Mouse (Mus musculus): ENCODE data around the gene Srd5a2. TPM values are rescaled to one million over a fixed set of nuclear protein-coding genes. Genes with fewer than 3 reads are reported as not detected.

The Srd5a2 gene
- polyA plus RNA-seq, 1 experiment from 2014 or later: 0.79 TPM

DNA sequence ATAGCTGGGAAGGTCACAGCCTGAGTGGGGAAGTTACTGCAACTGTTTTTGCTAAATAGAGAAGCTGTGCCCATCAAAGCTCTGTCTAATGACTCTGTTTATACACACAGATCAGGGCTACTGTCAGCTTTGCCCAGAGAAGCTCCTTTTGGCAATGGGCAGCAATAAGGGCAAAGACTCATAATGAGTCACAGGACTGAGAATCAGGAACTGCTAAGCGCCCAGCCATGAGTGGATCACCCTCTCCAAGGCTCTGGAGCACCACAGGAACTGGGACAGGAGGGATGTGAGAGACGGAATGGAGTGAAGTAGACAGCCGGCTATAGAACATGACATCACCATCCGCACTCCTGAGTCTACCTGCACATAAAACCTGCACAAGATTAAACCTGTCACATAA is 29.4 kb downstream of the Srd5a2 start:
- no peaks in the 10 kb centered on the region for H3K27me3 ChIP-seq
- 82% methylated on average over 4 of the region's 4 CpGs for WGBS
- no peak overlapping the region for H3K27ac ChIP-seq
- H3K9me3 ChIP-seq: no peaks in the 10 kb centered on the region
- H3K4me2 ChIP-seq: no peak overlapping the region
- H3K36me3 ChIP-seq: no peaks in the 10 kb centered on the region
- H3K9ac ChIP-seq: no peak overlapping the region
- no peak for ATAC-seq (ENCODE audit: insufficient number of reproducible peaks, low FRiP score, low TSS enrichment, low read depth)
- 0 out of 2 replicates have a peak, but pooled peaks cover 2% of the 10 kb centered on the region for H3K4me1 ChIP-seq
- no peak overlapping the region for H3K4me3 ChIP-seq

DNA sequence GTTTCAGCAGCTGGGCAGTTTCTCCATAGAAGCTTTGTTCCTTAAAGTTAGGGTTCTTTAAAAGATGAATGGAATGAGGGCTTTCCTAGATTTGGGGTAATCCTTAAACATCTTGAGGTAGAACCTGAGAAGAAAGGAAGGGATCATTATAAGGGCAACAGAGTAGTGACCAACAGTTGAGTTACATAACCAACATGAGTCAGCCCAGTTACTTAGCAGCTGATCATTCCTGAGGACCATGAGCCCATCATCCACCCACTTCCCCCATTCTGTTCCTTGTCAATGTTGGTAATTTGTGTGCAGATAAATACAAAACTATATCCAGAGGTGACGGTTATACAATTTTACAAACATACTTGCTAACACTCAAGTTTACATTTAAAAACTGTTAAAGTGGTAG is 30.1 kb downstream of the Srd5a2 start:
- ATAC-seq (ENCODE audit: insufficient number of reproducible peaks, low FRiP score, low TSS enrichment, low read depth): no peak
- no peaks in the 10 kb centered on the region for H3K36me3 ChIP-seq
- no peak overlapping the region for H3K27ac ChIP-seq
- 0 out of 2 replicates have a peak, but pooled peaks cover 2% of the 10 kb centered on the region for H3K4me1 ChIP-seq
- no peaks in the 10 kb centered on the region for H3K27me3 ChIP-seq
- no peaks in the 10 kb centered on the region for H3K9me3 ChIP-seq
- no peak overlapping the region for H3K4me2 ChIP-seq
- H3K9ac ChIP-seq: no peak overlapping the region
- WGBS: 86% methylated on average over 1 of the region's 1 CpGs
- H3K4me3 ChIP-seq: no peak overlapping the region

DNA sequence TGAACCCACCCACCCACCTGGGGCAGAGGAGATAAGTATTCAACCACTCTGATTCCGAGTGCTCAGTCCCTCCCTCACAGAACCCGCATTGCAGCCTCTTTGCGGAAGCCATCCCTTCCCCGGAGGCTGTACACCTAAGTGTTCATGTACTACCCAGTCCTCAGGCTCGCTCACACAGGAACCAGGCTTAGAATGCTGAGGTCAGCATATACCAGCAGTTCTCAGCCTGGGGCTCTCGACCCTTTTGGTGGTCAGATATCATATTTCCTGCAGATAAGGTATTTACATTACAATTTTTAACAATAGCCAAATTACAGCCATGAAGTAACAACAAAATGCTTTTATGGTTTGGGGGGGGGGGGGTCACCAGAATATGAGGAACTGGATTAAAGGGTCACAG is 32.6 kb downstream of the Srd5a2 start:
- WGBS: 81% methylated on average over 6 of the region's 6 CpGs
- no peak for ATAC-seq (ENCODE audit: insufficient number of reproducible peaks, low FRiP score, low TSS enrichment, low read depth)
- Histone ChIP-seq H3K4me3 (no peak overlapping the region), H3K9ac (no peak overlapping the region), H3K4me1 (0 out of 2 replicates have a peak, but pooled peaks cover 2% of the 10 kb centered on the region), H3K27ac (no peak overlapping the region), H3K9me3 (no peaks in the 10 kb centered on the region), H3K36me3 (no peaks in the 10 kb centered on the region), H3K4me2 (no peak overlapping the region), H3K27me3 (no peaks in the 10 kb centered on the region)

DNA sequence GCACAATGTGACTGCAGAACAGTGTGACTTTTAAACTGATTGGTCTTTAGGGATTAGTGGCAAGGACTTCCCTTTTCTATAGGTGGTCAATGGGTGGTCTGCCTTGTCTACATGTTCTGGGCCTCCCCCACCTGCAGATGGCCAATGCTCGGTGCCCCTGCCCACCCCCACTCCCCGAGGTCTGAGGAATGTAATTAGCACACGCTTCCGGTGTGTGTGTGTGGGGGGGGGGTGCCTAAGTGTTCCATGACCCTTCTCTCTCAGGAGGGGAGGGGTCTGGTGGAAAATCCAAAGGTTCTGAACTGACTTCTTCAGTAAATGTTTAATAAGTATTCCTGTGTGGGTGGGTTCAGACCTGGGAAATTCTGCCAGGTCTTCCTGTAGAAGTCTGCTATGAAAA is 39.0 kb downstream of the Srd5a2 start:
- Histone ChIP-seq H3K9me3 (no peaks in the 10 kb centered on the region), H3K4me3 (no peak overlapping the region), H3K36me3 (no peaks in the 10 kb centered on the region), H3K27ac (no peak overlapping the region), H3K27me3 (no peaks in the 10 kb centered on the region), H3K4me1 (no peaks in the 10 kb centered on the region), H3K9ac (no peak overlapping the region), H3K4me2 (no peak overlapping the region)
- WGBS: 36% methylated on average over 4 of the region's 4 CpGs
- ATAC-seq (ENCODE audit: insufficient number of reproducible peaks, low FRiP score, low TSS enrichment, low read depth): no peak

DNA sequence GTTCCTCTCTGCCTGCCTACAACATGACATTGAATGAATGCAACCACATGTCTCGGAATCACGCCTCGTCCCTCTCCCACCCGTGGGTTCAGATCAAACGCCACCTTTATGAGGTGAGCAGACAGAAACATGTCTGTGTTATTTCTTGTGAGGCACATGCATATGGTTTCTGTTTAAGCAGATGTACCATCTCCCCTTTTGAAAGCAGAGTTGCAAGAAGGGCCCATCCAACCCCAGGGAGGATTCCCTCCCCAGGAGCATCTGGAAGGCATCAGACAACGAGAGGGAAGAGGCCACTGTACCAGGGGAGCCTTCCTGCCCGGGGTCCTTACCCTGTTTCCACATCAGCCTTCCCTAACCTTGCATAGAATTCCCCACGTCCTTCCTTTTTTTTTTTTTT is 40.7 kb downstream of the Srd5a2 start:
- no peak overlapping the region for H3K27ac ChIP-seq
- H3K27me3 ChIP-seq: no peaks in the 10 kb centered on the region
- H3K4me3 ChIP-seq: no peak overlapping the region
- no peaks in the 10 kb centered on the region for H3K4me1 ChIP-seq
- H3K36me3 ChIP-seq: no peaks in the 10 kb centered on the region
- H3K9me3 ChIP-seq: no peaks in the 10 kb centered on the region
- no peak overlapping the region for H3K9ac ChIP-seq
- ATAC-seq (ENCODE audit: insufficient number of reproducible peaks, low FRiP score, low TSS enrichment, low read depth): no peak
- no peak overlapping the region for H3K4me2 ChIP-seq
- 44% methylated on average over 8 of the region's 8 CpGs for WGBS

DNA sequence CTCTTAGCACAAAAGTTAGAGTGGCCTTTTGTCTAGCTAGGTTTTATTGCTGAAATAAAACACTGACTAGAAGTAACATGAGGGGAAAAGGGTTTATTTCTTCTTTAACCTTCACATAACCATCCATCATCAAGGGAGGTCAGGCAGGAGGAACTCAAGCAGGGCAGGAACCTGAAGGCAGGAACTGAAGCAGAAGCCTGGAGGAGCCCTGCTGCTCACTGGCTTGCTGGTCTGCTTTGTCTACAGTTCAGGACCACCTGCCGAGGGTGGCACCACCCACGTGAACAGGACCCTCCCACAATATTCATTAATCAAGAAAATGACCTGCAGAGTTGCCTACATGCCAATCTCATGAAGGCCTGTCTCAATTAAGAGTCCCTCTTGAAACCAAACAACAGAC is 45.3 kb downstream of the Srd5a2 start:
- Histone ChIP-seq H3K4me2 (no peak overlapping the region), H3K4me3 (no peak overlapping the region), H3K9ac (no peak overlapping the region), H3K36me3 (no peaks in the 10 kb centered on the region), H3K4me1 (no peaks in the 10 kb centered on the region), H3K27ac (no peak overlapping the region), H3K9me3 (no peaks in the 10 kb centered on the region), H3K27me3 (no peaks in the 10 kb centered on the region)
- ATAC-seq (ENCODE audit: insufficient number of reproducible peaks, low FRiP score, low TSS enrichment, low read depth): no peak
- WGBS: 69% methylated on average over 2 of the region's 2 CpGs

DNA sequence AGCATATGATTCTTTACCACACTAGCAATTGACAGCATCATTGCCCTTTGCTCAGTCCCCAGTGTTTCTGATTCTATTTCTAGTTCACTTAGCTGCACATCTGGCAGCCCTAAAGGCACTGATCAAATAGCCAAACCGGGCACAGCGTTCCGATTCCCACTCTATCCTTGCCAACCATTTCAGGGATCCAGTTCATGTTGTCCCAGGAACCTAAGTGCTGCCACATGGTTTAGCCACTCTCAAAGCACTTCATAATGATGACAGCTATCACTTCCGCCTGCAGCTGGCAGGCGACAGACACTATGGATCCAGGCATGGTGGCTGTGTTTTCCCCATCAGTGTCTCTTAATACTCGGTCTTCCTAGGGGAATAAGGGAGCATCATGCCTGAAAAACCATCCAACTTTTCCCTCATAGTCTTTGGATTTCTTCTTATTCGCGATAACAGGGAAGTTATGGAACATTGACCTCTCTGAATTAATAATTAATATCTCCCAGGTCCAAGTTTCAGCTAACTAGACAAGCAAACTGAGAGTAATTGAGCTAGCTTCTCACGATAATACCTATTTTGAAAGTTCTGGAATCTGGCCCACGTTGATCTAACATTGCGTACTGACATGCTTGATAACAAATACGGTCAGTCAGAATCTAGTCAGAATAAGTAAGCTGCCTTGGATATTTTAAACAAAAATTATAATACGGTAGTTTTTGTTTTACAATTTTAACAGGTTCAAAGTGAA is 51.6 kb downstream of the Srd5a2 start:
- no peak overlapping the region for H3K4me3 ChIP-seq
- H3K9me3 ChIP-seq: no peaks in the 10 kb centered on the region
- no peaks in the 10 kb centered on the region for H3K4me1 ChIP-seq
- no peaks in the 10 kb centered on the region for H3K36me3 ChIP-seq
- H3K27me3 ChIP-seq: no peaks in the 10 kb centered on the region
- no peak overlapping the region for H3K9ac ChIP-seq
- no peak for ATAC-seq (ENCODE audit: insufficient number of reproducible peaks, low FRiP score, low TSS enrichment, low read depth)
- 83% methylated on average over 13 of the region's 13 CpGs for WGBS
- H3K4me2 ChIP-seq: no peak overlapping the region
- no peak overlapping the region for H3K27ac ChIP-seq

DNA sequence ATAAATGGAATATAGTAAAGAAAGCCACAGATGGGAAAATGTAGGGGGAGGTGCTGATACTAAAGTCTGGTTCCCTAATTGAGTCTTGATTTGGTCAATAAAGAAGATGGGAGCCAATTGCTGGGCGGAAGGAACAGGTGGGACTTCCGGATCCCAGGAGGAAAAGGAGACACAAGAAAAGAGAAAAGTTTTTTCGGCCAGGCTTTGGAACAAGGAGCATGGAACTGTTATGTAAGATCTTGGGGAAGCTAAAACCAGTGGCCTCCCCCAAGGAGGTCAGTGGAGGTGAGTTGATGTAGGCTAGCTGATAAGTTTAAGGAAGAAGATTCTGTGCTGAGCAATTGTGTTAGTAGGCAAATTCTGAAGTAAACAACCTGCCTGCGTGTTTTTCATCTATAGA is 56.5 kb downstream of the Srd5a2 start:
- H3K9ac ChIP-seq: no peak overlapping the region
- H3K27me3 ChIP-seq: no peaks in the 10 kb centered on the region
- 88% methylated on average over 4 of the region's 4 CpGs for WGBS
- H3K27ac ChIP-seq: no peak overlapping the region
- no peak overlapping the region for H3K4me2 ChIP-seq
- no peaks in the 10 kb centered on the region for H3K9me3 ChIP-seq
- H3K4me1 ChIP-seq: no peaks in the 10 kb centered on the region
- no peak overlapping the region for H3K4me3 ChIP-seq
- H3K36me3 ChIP-seq: no peaks in the 10 kb centered on the region
- no peak for ATAC-seq (ENCODE audit: insufficient number of reproducible peaks, low FRiP score, low TSS enrichment, low read depth)

DNA sequence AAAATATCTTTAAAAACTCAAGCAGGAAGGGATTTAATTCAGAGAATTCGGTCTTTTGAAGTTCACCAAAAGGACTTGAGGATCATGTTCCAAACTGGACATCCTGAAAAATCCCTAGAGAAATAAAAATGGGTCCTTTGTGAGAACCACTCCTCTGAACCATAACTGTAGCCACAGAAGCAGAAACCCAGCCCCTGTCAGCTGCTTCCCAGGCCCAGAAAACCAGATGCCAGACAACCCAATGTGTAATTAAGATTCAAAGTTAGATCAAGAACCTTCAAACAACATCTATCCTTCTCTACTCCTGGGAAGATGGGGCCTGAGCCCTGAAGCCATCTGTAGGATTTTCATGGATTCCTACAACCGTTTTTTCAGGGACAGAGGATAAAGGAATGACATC is 61.1 kb downstream of the Srd5a2 start:
- 63% methylated on average over 2 of the region's 2 CpGs for WGBS

DNA sequence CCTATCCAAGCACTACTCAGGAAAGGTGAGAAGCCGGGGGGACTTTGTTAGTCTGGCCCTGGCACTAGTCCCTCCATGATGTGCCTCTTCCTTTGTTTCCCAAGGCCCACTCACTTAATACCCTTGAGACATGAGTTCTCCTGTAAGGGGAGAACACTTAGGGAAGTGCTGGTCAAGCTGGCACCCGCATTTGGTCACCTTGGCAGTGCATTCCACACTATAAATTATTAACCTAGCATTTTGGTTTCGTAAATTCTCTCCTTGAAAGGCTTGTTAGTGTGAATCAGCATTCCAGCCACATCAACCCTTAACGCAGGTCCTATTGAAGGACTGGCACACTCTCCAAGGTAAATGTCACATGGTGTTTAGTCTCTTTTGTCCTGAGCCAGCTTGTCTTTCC is 61.8 kb downstream of the Srd5a2 start:
- no peaks in the 10 kb centered on the region for H3K27me3 ChIP-seq
- no peak overlapping the region for H3K4me2 ChIP-seq
- H3K4me3 ChIP-seq: no peak overlapping the region
- peaks cover 4% of the 10 kb centered on the region; the same call in 1 of the 2 replicates for H3K4me1 ChIP-seq
- no peak for ATAC-seq (ENCODE audit: insufficient number of reproducible peaks, low FRiP score, low TSS enrichment, low read depth)
- WGBS: 90% methylated on average over 4 of the region's 4 CpGs
- no peaks in the 10 kb centered on the region for H3K9me3 ChIP-seq
- no peak overlapping the region for H3K27ac ChIP-seq
- no peaks in the 10 kb centered on the region for H3K36me3 ChIP-seq
- H3K9ac ChIP-seq: no peak overlapping the region

More for the DNA sequence above, 61.1 kb downstream of the Srd5a2 start:
- H3K9me3 ChIP-seq: no peaks in the 10 kb centered on the region
- H3K4me1 ChIP-seq: peaks cover 4% of the 10 kb centered on the region; the same call in 1 of the 2 replicates
- no peaks in the 10 kb centered on the region for H3K36me3 ChIP-seq
- no peak overlapping the region for H3K9ac ChIP-seq
- H3K27me3 ChIP-seq: no peaks in the 10 kb centered on the region
- H3K27ac ChIP-seq: no peak overlapping the region
- ATAC-seq (ENCODE audit: insufficient number of reproducible peaks, low FRiP score, low TSS enrichment, low read depth): no peak
- no peak overlapping the region for H3K4me2 ChIP-seq
- H3K4me3 ChIP-seq: no peak overlapping the region

DNA sequence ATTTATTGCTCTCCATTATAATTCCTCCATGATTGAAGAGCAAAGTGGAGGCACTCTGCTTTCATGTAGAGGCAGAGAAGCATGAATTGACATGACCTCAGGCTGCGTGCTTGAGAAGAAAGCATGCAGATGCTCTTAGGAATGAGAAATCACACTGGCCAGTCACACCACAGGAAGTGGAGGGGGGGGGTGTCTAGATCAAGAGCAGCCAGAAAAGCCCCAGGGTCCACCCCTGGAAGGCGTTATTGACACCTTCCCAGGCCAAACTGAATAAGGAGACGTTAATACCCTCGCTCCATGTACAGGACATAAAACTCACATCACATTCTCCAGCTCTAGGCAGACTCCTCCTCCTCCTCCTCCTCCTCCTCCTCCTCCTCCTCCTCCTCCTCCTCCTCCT is 63.2 kb downstream of the Srd5a2 start:
- H3K27me3 ChIP-seq: no peaks in the 10 kb centered on the region
- no peak overlapping the region for H3K9ac ChIP-seq
- no peak overlapping the region for H3K27ac ChIP-seq
- no peaks in the 10 kb centered on the region for H3K36me3 ChIP-seq
- no peak overlapping the region for H3K4me2 ChIP-seq
- WGBS: 6% methylated on average over 4 of the region's 4 CpGs
- no peaks in the 10 kb centered on the region for H3K9me3 ChIP-seq
- H3K4me3 ChIP-seq: no peak overlapping the region
- H3K4me1 ChIP-seq: peaks cover 4% of the 10 kb centered on the region; the same call in 1 of the 2 replicates
- no peak for ATAC-seq (ENCODE audit: insufficient number of reproducible peaks, low FRiP score, low TSS enrichment, low read depth)

DNA sequence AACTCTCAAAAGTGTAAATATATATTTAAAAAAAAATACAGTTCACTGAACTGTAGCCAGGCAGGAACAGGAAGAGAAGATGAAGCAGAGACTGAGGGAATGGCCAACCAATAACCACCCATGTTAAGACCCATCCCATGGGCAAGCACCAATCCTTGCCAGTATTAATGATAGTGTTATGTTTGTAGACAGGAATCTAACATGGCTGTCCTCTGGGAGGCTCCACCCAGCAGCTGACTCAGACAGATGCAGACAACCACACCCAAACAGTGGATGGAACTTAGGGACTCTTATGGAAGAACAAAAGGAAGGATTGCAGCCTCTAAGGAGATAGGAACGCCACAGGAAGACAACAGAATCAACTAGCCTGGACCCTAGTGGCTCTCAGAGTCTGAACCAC is 64.8 kb downstream of the Srd5a2 start:
- Histone ChIP-seq H3K4me1 (peaks cover 4% of the 10 kb centered on the region; the same call in 1 of the 2 replicates), H3K4me3 (no peak overlapping the region), H3K9ac (no peak overlapping the region), H3K27me3 (no peaks in the 10 kb centered on the region), H3K36me3 (no peaks in the 10 kb centered on the region), H3K9me3 (no peaks in the 10 kb centered on the region), H3K4me2 (no peak overlapping the region), H3K27ac (no peak overlapping the region)
- WGBS: 76% methylated on average over 1 of the region's 1 CpGs
- no peak for ATAC-seq (ENCODE audit: insufficient number of reproducible peaks, low FRiP score, low TSS enrichment, low read depth)

DNA sequence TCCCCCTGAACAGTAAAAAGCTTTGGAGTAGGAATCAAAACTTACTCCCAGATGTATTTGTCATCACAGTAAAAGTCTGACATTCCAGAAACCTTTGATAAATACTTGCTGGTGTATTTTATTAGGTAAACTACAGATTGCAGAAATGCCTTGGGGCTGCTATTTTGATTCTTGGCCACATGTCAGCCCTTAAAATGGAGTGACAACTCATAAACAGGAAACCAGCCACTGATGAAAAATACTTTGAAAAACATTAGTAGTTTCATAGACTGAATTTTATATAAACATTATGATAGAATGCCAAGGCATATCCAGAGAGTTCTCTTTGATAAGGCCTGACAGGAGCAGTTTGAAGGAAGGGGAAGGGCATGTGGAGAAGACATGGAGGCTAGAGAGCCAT is 71.7 kb downstream of the Srd5a2 start:
- Histone ChIP-seq H3K4me3 (no peak overlapping the region), H3K9ac (no peak overlapping the region)
- no peak for ATAC-seq (ENCODE audit: insufficient number of reproducible peaks, low FRiP score, low TSS enrichment, low read depth)

More for the DNA sequence above, 71.7 kb downstream of the Srd5a2 start:
- Histone ChIP-seq H3K9me3 (no peaks in the 10 kb centered on the region), H3K4me1 (no peaks in the 10 kb centered on the region), H3K27me3 (no peaks in the 10 kb centered on the region), H3K4me2 (no peak overlapping the region), H3K27ac (no peak overlapping the region), H3K36me3 (no peaks in the 10 kb centered on the region)
